Mouse (Mus musculus): ENCODE results near the gene Atf6. TPM values are rescaled to one million over a fixed set of nuclear protein-coding genes. Genes with fewer than 3 reads are reported as not detected.

Atf6 gene
- total RNA-seq (2015) (27.6 and 31.8 TPM in 2 replicates), total RNA-seq (2017) (24.3 and 27.5 TPM in 2 replicates)

GRCm38 (mm10) chr1:170867691-170868105 lies at the start of gene Atf6:
Gene Atf6, minus strand, starts transcription at chr1:170867771.
- ATAC-seq (replicated peaks; ENCODE audit: poor library complexity): peak; percentile 85

GRCm38 (mm10) chr1:170915657-170916056 lies 48.1 kb upstream of the Atf6 start:
- no peak for ATAC-seq (replicated peaks; ENCODE audit: poor library complexity)

- no peak for ATAC-seq (replicated peaks; ENCODE audit: poor library complexity)
Observed at GRCm38 (mm10) chr1:170912891-170913615, 45.5 kb upstream of the Atf6 start, which contains the start of gene Fcrlb. Gene Fcrlb, minus strand, starts transcription at chr1:170912941.

- ATAC-seq (replicated peaks; ENCODE audit: poor library complexity): peak; percentile 50
Observed at GRCm38 (mm10) chr1:170911907-170912660, 44.5 kb upstream of the Atf6 start.

- ATAC-seq (replicated peaks; ENCODE audit: poor library complexity): peak; percentile 20; the same call in 1 of the 2 replicates
Observed at GRCm38 (mm10) chr1:170908341-170908740, 40.8 kb upstream of the Atf6 start.

- ATAC-seq (replicated peaks; ENCODE audit: poor library complexity): peak; percentile 68
Observed at GRCm38 (mm10) chr1:170907456-170908191, 40.1 kb upstream of the Atf6 start.

- no peak for ATAC-seq (replicated peaks; ENCODE audit: poor library complexity)
Observed at GRCm38 (mm10) chr1:170907111-170907455, 39.5 kb upstream of the Atf6 start.

- no peak for ATAC-seq (replicated peaks; ENCODE audit: poor library complexity)
Observed at GRCm38 (mm10) chr1:170903485-170903884, 35.9 kb upstream of the Atf6 start.

GRCm38 (mm10) chr1:170901536-170902238 lies 34.1 kb upstream of the Atf6 start:
- peak; percentile 92 for ATAC-seq (replicated peaks; ENCODE audit: poor library complexity)

GRCm38 (mm10) chr1:170900799-170901467 lies 33.4 kb upstream of the Atf6 start:
- ATAC-seq (replicated peaks; ENCODE audit: poor library complexity): peak; percentile 57

- ATAC-seq (replicated peaks; ENCODE audit: poor library complexity): no peak; the same call in 1 of the 2 replicates
Observed at GRCm38 (mm10) chr1:170898413-170899075, 31.0 kb upstream of the Atf6 start.

- ATAC-seq (replicated peaks; ENCODE audit: poor library complexity): no peak
Observed at GRCm38 (mm10) chr1:170896651-170897281, 29.2 kb upstream of the Atf6 start.

- ATAC-seq (replicated peaks; ENCODE audit: poor library complexity): peak; percentile 80
Observed at GRCm38 (mm10) chr1:170894603-170895602, 27.3 kb upstream of the Atf6 start.

- ATAC-seq (replicated peaks; ENCODE audit: poor library complexity): no peak
Observed at GRCm38 (mm10) chr1:170892279-170892678, 24.7 kb upstream of the Atf6 start.

GRCm38 (mm10) chr1:170891646-170892045 lies 24.1 kb upstream of the Atf6 start:
- no peak for ATAC-seq (replicated peaks; ENCODE audit: poor library complexity)

- no peak for ATAC-seq (replicated peaks; ENCODE audit: poor library complexity)
Observed at GRCm38 (mm10) chr1:170889310-170889709, 21.7 kb upstream of the Atf6 start.

GRCm38 (mm10) chr1:170886044-170886458 lies 18.5 kb upstream of the Atf6 start:
- ATAC-seq (replicated peaks; ENCODE audit: poor library complexity): peak; percentile 42

Data from megakaryocyte progenitor cell, adult 5-6 weeks (primary cell).